Mouse (Mus musculus) stomach, postnatal 0 days (tissue): ENCODE results near the gene Hsf5.

Experiments
- CTCF ChIP-seq: IDR thresholded peaks from 2 replicates; pipeline ENCODE4 v1.5.1; 2016; ENCODE audit warnings: antibody characterized with exemption, low read depth, mild to moderate bottlenecking, moderate library complexity
- EP300 ChIP-seq: optimal IDR thresholded peaks from 2 replicates; pipeline ENCODE3; 2016; ENCODE audit warnings: antibody characterized with exemption

DNA sequence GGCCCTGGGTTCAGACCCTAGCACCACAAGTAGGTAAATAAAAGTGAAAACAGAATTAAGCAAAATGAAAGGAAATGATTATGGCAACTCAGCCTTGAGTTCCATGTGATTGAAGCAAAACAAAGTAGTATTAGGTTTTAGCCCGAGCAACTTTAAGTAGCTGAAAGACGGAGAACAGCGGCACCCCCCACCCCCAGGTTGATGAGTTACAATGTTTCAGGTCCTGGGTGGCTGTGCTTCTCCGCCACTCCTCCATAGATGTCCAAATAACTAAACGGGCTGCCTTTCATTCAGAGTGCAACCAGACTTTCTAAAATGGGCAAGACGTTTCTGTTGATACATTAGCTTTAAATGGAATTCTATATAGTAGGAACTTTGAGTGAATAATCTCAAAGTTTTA, 58.6 kb downstream of the Hsf5 start:
- no peak for TF ChIP-seq CTCF
- TF ChIP-seq EP300 = no peak
